Mouse (Mus musculus): Measurements from ENCODE around the gene Irs2.

Gene Irs2

DNA sequence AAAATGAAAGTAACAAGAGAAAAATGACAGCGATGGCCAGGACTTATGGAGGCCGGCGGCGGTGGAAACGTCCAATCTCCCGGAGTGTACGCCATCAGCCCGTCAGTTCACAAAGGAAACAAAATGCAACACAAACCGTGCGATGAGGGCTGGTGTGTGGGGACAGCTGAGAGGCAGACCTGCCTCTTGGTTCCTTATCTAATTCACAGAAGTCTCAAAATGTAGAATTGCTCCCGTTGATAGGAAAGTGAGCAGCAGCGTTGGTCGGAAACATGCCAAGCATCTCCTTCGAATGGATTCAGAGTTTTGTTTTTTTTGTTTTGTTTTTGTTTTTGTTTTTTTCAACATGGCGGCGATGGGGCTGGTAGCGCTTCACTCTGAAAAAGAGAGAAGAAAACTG is 21.6 kb downstream of the Irs2 start:
- DNase-seq: no peak

DNA sequence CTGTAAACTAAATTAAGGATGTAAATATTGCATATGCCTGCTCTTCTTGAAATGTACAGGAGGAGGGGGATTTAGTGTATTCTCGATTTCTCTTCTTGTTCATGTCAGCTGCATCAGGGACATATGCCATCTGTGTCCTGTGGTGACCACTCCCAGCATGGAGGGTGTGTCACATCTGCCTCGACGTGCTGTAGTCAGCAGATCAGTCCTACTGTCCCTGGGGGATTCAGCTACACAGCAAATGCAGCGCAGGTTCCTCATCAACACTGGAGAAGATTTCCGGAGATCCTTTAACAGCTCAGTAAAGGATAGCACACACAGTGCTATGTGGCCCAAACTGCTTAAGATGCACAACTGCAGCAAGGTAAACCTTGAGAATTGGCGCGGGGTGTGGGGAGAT is 23.2 kb downstream of the Irs2 start:
- DNase-seq: no peak

DNA sequence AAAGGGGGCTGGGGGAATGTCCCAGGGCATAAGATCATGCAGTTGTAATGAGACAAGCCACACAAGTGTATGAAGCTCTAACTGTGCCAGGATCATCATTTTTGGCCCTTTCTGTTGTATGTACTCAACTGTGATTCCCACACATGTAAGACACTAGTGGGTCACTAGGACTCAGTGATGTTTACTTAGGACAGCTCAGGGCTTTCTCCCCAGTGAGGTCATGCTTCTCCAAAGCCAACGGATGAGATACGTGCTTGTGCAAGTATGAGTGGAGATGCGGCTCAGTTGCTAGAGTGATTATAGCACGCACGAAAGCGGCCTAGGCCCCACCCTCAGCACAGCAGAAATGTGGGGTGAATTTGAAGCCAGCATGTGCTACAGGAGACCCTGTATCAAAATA is 27.4 kb downstream of the Irs2 start:
- DNase-seq: no peak

DNA sequence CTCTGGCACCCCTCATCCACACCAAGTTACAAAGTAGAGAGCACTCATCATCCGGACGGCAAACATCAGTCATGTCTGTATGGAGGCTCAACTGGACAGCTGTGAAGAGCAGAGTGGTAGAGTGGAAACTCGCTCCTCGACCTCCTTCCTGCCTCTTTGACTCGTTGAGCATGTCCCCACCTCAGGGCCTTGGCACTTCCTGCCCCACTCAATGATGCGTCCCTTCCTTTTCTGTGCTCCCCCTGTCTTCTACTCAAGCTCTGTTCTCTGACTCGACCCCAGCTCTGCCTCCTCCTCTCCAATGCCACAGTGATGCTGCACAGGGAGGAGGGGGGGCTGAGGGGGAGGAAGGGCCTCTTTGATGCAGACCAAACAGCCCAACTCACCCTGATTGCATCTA is 28.3 kb downstream of the Irs2 start:
- DNase-seq: no peak

DNA sequence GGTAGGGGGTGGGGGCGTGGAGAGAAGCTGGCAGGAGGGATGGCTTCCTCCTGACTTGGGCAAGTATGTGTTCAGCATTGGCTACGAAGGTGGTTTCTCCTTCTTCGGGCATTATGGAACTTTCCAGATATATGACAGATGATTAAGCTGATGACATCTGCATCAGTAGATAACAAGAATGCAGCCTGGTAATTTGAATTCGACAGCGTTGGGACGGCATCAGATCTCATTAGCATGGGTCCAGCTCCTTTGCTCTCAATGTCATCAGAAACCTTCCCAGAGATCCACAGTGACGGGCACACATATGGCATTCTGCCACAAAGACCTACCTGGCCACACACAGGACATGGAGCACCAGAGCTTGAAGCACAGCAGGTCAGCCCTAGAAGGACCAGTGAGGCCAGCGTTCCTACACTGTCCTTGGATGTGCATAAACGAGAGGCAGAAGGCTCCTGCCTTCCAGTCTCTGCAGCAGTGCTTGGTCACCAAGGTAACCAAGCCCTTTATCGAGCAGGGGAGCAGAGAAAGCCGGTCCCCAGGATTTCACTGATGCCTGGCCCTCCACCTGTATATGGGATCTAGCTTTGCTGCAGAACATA is 29.0 kb downstream of the Irs2 start:
- no peak for DNase-seq

DNA sequence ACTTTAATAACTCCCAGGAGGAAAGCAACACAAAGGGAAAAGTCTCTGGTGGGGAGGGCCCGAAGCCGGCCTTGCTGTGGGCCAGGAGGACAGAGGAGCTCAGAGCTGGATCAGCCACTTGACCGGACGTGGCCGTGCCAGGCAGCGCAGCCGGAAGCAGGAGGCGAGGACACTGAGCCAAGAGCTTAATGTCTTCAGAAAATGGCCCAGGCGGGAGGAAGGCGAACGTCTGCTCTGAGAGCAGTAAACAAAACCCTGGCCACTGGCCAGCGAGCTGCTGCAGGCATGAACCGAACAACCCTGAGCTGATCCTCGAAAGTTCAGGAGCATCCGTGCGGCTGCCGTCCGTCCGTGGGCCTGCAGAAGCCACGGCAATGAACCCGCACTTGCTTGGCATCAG is 29.9 kb downstream of the Irs2 start:
- peak; percentile 83 to 86 for DNase-seq

DNA sequence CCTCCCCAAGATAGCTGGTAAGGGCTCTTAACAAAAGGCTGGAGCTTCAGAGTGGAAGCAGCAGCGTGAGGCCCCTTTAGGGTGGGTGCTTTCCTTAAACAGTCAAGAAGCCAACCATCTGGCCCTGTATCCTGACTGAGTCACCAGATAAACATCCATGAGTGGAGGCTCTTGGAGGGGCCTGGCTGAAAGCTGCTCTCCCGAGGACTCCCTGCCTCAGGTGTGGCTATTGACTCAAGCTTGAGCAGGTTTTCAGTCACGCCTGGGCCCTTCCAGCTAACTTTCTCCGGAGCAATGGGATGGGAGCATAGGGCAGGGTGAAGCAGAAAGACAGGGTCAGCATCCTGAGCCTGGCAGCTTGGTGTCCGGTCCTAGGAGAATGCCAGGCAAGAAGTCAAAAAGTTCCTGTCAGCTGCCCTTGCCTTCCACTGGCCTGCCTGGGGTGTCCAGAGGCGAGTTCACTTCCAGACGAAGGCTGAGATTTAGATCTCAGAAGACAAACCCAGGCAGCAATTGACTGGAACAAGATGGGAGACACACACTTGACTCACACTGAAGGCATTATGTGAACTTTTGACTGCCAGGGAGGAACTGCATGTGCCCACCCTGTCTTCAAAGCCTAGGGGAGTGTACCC is 30.4 kb downstream of the Irs2 start:
- no peak for DNase-seq

DNA sequence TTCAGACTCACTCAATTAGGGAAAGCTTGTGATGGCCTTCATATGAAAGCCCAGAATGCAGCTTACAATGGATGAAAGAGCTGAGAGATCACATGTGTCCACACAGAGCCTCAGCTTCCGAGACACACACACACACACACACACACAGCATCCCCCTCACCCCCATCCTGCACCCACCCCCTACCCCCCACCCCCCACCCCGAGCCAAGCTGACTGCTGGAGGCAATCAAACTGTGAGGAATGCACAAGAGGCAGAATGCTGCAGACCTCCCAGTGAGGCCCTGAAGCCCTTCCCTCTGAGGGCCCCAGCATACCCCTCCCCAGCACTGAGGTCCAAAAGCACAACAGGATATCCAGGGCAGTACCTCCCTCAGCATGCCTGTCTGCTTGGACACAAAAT is 33.6 kb downstream of the Irs2 start:
- no peak for DNase-seq

DNA sequence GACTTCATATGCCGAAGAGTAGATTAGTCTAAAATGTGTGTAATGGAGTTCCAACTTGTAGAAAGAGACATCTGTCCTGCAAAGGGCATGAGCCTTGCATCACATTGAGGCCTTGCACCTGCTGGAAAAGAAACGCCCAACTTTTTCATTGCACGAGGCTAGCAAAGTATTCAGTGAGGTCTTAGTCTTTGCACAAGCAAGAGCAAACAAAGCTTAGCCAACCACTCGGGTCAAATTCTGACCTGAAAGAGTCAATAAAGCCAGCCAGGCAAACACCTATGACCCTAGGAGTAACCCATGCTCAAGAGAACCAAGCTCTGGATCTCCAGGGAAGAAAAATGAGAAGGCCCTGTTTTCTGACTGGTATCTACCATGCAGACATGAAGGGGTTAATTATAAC is 34.1 kb downstream of the Irs2 start:
- DNase-seq: no peak

DNA sequence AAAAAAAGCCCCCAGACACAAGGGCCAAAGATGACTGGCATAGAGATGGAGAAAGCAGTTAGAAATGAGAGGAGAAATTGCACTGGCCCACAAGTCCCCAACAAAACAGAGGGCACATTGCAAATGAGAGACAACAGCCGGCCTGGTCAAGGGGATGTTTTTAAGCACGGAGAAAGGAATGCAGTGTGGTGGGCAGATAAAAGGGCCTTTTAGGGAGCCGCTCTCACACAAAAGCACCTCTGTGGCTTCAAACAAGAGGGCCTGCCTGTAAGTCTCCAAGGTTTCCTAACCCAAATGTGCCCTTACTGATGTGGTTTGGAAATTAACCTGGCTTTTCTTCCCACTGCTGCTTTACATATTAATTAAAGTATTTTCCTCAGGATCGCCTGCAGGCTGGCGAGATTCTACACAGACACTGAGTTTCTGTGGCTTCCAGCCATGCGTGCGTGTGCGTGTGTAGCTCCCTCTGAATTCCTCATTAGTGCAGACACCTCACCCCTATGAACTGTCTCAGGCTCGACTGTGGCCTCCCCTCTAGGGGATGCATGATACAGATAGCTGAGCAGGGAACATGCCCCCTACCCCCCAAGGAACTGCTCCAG is 35.3 kb downstream of the Irs2 start:
- DNase-seq: no peak

DNA sequence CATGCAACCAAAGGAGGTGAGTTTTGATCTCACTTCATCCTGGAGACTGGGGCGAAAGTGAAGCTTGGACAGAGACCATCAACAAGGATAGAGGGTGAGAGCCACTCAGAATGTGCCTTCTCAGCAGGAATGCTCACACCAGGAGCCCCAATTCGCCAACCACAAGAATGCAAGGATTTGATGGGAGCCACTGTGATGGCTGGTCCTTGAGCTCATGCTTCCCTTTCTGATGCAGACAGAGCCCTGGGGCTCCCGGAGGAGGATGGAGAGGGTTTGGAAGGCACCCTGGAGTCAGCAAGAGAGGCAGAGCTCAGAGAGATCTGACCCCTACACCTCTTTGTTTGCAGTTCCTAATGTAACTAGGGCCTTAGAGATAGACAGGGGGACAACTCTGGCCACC is 36.3 kb downstream of the Irs2 start:
- DNase-seq: no peak

DNA sequence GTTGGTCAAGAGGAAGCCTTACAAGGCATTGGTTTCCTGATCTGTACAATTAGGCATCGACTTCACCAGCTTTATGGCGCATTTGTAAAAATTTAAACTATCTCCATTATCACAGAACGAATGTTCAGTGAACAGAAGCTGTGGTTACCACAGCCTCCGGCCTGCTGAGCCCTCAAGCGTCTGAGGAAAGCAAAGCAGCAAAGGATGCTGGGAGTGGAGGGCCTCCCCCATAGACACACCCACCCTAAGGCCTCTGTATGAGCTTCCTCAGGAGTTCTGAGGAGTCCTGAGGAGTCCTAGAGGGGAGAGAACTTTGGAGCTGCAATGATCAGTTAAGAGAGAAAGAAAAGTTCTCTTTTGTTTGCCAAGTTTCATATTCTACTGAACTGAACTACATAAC is 36.7 kb downstream of the Irs2 start:
- no peak for DNase-seq

DNA sequence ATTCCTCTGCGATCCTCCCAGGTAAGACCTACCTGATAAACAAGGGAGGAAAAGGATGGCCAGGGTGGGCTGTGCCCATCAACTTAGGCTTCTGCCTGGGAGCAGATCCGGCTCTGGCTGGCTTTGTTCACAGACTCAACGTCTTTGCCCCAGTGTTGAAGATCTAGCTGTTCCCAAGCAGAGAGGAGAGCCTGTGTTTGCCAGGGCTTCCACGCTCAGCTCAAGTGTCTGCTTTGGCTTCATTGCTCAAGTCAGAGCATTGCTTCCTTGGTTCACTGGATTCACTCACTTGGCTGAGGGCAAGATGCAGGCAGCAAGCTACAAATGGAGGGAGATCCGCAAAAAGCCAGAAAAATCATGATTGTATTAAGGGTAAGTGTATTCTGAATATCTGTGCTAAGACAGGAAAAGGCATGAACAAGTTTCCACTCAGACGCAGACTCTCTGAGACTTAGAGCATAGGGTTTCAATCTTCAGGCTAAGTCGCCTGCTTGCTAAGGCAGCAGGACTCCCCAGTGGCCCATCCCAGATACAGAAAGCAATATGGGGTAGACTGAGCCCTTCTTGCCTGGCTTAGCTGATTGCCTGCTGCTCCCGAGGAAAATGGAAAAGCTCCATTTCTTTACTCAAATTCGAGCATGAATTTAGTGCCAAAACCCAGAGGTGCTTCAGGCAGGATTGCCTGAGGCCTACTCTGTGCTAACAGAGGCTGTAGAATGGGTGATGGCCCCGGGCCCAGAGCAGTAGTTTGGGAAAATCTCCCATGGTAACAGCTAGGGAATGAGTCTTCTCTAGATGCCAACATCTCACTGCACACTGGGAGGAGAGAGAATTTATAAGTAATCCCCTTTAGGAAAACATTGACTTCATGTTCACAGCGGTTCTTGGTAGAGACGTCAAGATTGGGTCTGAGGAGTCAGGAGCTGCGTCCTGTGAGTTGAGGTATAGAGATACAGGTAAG is 37.5 kb downstream of the Irs2 start:
- DNase-seq: peak in 1 of 2 experiments; percentile 71

DNA sequence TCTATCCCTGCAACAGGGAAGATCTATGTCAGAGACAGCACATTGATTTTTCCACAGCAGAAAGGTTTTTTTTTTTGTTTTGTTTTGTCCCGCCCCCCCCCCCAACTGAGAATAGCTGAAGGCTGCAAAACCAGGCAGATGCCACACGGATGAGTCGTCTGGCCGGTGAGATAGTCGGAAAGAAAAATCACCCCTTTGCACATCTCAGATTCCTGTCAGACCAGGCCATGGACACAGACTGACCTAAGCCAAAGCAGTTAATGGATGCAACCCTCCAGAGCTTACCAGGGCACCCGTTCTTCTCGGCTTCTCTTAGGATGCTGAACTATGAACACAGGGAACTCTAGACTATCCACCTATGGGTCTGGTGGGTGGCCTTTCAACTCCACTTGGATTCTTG is 39.6 kb downstream of the Irs2 start:
- DNase-seq: no peak

DNA sequence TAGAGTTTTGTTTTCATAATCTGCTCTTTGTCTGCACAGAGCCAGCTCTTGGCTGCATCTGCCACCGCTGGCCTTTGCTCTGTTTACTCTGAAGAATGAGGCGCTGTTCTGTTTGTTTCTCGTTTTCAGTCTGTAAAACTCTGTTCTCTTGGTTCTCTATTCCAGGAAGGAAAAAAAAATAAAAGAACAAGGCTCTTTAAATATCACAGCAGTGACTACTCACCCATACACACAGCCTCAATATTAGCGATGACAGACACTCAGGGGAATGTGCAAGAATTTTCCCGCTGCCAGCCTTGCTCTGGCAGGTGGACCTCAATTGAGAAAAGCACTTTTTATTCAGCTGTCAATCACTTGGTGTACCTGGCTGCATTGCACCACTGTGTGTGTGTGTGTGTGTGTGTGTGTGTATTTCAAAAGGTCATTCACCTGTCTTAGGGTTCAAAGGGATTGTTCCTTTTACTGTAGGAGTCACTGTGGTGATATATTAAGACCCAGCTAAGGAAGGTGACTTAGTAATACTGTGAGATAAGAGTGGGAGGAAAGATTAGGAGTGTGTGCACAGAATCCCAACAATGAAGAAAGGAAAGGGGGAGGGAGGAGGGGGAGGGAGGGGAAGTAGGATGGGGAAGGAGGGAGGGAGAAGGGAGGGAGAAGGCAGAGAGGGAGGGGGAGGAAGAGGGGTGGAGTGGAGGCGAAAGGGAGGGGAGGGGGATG is 42.7 kb downstream of the Irs2 start:
- no peak for DNase-seq

DNA sequence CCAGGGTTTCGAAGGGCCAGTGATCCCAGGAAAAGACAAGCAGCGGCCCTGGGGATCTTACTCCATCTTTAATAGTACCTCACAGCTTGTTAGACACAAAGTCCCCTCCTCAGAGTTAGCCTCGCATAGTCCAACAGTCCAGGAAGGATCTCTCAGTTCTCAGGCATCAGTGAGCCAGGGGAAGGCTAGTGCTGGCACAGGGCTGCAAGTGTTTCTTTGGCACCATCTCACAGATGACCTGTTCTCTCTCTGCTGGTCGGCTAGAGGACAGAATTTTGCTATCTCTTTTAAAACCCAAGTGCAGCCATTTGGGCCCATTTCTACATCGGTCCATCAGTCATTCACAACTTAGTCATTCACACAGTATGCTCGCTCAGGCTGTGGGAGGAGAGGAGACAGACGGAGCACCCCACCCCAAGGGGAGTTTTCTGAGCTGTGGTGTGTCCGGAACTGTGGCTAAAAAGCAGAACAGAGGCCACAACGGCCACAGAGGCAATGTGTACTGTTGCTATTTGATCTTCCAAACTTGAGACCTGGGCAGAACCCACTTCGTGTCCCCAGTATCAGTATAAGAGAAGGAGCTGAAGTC is 43.7 kb downstream of the Irs2 start:
- peak in 1 of 2 experiments; percentile 50 for DNase-seq

DNA sequence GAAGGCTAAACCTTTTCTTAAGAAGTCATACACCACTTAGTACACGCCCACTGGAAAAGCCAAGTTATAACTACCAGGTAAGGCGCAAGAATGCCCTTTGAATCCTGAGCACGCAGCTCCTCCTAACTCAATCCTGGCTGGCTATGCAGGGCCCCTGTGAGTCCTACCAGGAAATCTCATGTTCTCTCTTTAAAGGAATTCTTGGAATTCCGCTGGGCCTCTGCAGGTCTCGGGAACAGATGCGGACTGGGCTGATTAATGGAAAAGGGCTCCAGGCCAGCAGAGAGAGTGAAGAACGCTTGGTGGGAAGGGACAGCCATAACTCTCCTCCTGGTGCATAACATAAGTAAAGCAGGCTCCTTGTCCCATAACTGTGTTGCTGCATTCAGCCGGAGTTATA is 46.3 kb downstream of the Irs2 start:
- peak; percentile 65 to 80 for DNase-seq

DNA sequence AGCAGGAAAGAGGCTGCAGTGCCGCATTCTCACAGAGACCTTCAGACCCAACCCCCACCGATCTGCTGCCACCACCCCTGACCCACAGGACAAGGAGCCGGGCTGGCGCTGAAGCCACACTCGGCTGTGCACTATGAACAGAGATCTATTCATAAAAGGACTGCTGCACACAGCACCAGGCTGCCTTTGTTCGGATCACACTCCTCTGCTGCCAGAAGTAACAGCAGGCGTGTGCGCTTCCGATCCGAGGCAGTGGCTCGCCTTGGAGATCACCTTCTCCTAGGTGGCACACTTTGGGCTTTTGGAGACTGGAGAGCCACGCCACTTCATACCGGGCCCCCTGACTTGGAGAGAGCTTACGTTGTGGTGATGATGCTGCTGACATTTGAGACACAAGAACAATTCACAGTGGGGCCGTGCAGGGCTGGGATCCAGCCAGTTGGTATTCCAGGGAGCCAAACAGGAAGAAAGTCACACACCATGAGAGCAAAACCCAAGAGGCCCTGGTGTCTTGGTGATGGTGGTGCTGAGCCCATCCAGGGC is 47.9 kb downstream of the Irs2 start:
- peak in 1 of 2 experiments; percentile 65 for DNase-seq

DNA sequence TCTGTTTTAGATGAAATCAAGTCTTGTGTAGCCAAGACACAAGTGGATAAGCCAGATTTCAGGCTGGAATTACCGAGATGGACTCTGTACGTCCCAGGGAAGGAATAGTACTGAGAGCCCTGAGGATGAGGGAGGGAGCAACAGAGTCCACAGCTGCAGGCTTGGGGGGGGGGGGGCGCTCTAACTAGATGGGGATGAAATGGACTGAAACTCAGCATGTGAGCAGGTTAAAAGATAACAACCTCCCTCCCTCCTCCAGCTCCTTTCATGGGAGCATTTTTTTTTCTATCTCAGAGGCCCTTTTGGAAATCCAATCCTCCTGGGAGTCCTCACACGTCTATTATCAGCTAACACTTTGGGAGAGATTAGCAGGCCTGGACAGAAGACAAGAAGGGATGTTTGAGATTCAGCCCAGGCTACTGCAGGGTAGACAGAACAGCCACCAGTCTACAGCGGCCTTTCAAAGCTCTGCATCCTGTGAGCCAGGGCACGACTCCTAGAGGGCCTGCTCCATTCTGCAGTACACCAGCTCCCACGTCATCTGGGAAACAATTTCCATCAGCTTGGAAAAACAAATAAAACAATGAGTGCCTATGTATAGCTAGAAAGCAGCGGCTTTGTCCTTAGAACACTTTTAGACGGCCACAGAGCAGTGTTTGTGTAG is 50.8 kb downstream of the Irs2 start:
- DNase-seq: no peak

DNA sequence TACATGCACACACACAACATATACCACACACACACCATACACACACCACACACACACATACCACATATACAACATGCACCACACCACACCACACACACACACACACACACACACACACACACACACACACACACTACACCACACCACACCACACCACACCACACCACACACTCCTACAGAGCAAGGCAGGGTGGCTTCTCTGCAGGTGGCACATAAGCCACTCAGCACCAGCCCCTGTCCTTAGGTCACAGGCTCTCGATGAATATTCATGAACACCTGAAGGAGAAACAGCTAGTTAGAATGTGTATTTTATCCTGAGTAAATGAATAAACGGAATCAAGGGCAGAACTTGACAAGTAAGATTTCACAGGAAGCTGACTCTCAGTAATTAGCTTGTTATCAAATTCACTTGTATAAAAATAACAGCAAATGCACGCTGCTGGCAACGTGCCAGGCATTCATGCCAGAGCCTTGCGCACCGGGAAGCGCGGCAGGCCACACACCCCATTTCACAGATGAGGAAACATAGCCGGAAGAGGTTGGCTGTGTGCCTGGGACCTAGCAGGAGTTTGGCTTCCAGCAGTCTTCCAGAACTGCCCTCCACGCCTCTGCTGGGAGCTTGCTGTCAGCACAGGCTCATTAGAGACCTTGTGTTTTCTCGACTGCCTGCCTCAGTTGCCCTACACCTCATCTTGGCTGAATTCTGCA is 54.8 kb downstream of the Irs2 start:
- DNase-seq: peak; percentile 96 to 97

DNA sequence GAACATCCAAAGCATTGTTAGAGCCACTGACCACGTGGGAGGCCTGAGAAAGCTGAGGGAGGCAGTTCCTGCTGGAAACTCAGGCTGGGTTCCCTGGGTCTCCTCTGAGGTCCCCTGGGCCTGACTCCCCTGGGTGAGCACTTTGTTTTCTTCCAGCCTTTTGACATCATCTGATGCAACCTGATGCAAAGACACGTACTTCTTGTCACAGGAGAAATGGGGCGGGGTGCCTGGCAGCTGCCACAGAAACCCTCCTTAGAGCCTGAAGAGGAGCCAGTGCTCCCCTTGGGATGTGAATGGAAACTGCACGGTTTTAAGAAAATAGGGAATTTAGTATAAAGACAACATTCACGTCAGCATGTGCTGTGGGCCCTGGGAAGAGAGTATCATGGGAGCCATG is 55.6 kb downstream of the Irs2 start:
- no peak for DNase-seq
